Mouse (Mus musculus): ENCODE measurements around the gene Rab33b.

GRCm38 (mm10) chr3:51493272-51493838, 9.6 kb downstream of the Rab33b start:
- TF ChIP-seq POLR2A (IDR thresholded peaks at IDR 0.05; ENCODE audit: borderline replicate concordance, insufficient read depth, low read length) (no peak), CTCF (IDR thresholded peaks at IDR 0.05; ENCODE audit: borderline replicate concordance, insufficient read depth, low read depth, low read length) (no peak)
